Mouse (Mus musculus) fat pad, adult 2 months (tissue): ENCODE data around the gene Sh2b3.

Experiments
- DNase-seq: peaks from one replicate; pipeline ENCODE4 v3.0.0-alpha.2; 2011; ENCODE audit warnings: low read depth, low spot score; ENCODE audit errors: extremely low read depth

Sh2b3 gene

GRCm38 (mm10) chr5:121798447-121798846 is 39.0 kb downstream of the Sh2b3 start:
- no peak for DNase-seq

- no peak for DNase-seq
Observed at GRCm38 (mm10) chr5:121795800-121796199, 41.6 kb downstream of the Sh2b3 start.

- no peak for DNase-seq
Observed at GRCm38 (mm10) chr5:121791026-121791425, 46.4 kb downstream of the Sh2b3 start.

- no peak for DNase-seq
Observed at GRCm38 (mm10) chr5:121783862-121784500, 53.5 kb downstream of the Sh2b3 start.

- no peak for DNase-seq
Observed at GRCm38 (mm10) chr5:121782467-121782866, 55.0 kb downstream of the Sh2b3 start.

- DNase-seq, result no peak
Observed at GRCm38 (mm10) chr5:121780180-121780579, 57.3 kb downstream of the Sh2b3 start.

- DNase-seq, result no peak
Observed at GRCm38 (mm10) chr5:121778485-121779119, 58.8 kb downstream of the Sh2b3 start.

- no peak for DNase-seq
Observed at GRCm38 (mm10) chr5:121771611-121772010, 65.8 kb downstream of the Sh2b3 start.

GRCm38 (mm10) chr5:121769827-121770226 is 67.6 kb downstream of the Sh2b3 start:
- DNase-seq, result no peak

GRCm38 (mm10) chr5:121767564-121767963 is 69.9 kb downstream of the Sh2b3 start:
- no peak for DNase-seq

- no peak for DNase-seq
Observed at GRCm38 (mm10) chr5:121766038-121766773, 71.2 kb downstream of the Sh2b3 start.
